Mouse (Mus musculus): ENCODE measurements at regions not wholly inside any gene's neighbourhood (a gene's known extent, or its start where the extent isn't known, plus 50 kb on each side); places are given as distances from the start of the nearest gene placed in this dataset.

DNA sequence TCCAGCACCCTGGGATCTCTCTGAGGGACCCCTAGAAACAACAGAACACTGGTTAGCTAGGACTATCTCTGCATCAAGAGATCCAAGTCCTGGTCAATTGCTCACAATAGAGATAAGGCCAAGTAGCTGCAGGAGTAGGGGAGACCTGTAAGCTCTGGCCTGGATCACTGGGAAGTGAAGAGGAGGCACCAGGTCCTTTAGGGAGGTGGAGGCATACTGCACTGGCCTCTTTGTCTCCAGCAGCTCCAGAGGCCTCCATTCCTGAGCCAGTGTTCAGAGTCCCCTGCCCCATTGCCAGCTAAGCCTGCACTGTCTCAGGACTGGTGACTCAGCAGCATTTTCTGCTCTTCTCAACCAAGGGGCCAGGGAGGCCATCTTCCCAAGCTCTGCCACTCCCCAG is 262.3 kb upstream of the Gm4791 start:
- H3K9me3 ChIP-seq (ENCODE audit: control insufficient read depth, low read length), result no peaks in the 10 kb centered on the region
- no peaks in the 10 kb centered on the region; the same call in 1 of the 2 replicates for H3K27me3 ChIP-seq (replicated peaks; ENCODE audit: control insufficient read depth, insufficient read depth, low read length)
- H3K36me3 ChIP-seq (ENCODE audit: control insufficient read depth, insufficient read depth), result no peaks in the 10 kb centered on the region
- no peak overlapping the region for H3K9ac ChIP-seq (replicated peaks; ENCODE audit: low read depth, low read length)
- H3K4me3 ChIP-seq (replicated peaks; ENCODE audit: low read length), result no peak overlapping the region
- no peak for ATAC-seq
- H3K4me1 ChIP-seq (replicated peaks; ENCODE audit: control insufficient read depth, insufficient read depth, low read length), result peaks cover 19% of the 10 kb centered on the region
- H3K27ac ChIP-seq (ENCODE audit: low read length), result no peak overlapping the region
- no peak overlapping the region for H3K4me2 ChIP-seq (ENCODE audit: low read length)

DNA sequence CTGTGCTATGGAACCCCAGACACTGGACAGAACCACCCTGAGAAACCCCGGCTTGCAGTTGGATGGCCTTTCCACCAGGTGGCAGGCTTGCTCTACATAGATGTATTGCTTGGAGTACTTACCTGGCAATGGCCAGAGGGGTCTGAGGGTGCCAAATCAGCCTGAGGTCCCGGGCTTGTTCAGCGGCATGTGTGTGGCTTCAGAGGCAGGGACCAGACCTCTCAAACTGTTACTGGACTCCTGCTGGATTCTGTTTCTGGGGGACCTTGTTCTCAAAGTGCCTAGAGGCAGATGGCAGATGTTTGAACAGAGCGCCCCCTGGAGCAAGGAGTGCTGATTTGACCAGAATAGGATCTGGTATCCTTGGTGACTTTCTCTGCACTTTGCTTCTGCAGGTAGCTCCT is 262.9 kb upstream of the Gm4791 start:
- 7% methylated on average over 4 of the region's 4 CpGs for WGBS
- H3K27ac ChIP-seq (ENCODE audit: low read length), result no peak overlapping the region
- peaks cover 19% of the 10 kb centered on the region for H3K4me1 ChIP-seq (replicated peaks; ENCODE audit: control insufficient read depth, insufficient read depth, low read length)
- H3K4me2 ChIP-seq (ENCODE audit: low read length), result no peak overlapping the region
- H3K27me3 ChIP-seq (replicated peaks; ENCODE audit: control insufficient read depth, insufficient read depth, low read length), result no peaks in the 10 kb centered on the region; the same call in 1 of the 2 replicates
- H3K9ac ChIP-seq (replicated peaks; ENCODE audit: low read depth, low read length), result no peak overlapping the region
- no peaks in the 10 kb centered on the region for H3K9me3 ChIP-seq (ENCODE audit: control insufficient read depth, low read length)
- no peak overlapping the region for H3K4me3 ChIP-seq (replicated peaks; ENCODE audit: low read length)
- H3K36me3 ChIP-seq (ENCODE audit: control insufficient read depth, insufficient read depth), result no peaks in the 10 kb centered on the region
- ATAC-seq, result peak; percentile 49

DNA sequence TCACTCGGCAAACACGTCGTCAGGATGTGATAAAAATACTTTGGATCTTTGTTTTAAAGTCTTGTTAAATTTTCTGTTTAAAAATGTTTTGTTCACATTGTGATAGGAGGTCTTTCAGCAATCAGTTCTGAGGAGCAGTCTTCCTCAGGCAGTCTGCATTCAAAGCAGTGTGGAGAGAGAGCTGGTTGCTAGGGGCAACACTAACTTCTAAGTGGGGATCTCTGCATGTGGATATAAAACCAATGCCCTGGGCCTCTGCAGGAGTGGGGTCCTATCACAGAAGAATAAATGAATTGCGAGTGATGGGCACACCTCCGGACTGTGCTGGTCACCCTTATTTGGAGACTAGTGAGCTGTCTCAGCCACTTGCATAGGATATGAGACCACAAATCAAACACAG is 270.1 kb upstream of the Gm4791 start:
- WGBS, result 24% methylated on average over 5 of the region's 5 CpGs
- H3K27me3 ChIP-seq (replicated peaks; ENCODE audit: control insufficient read depth, insufficient read depth, low read length), result no peaks in the 10 kb centered on the region
- peak; percentile 54; the same call in 1 of the 2 replicates for ATAC-seq
- no peaks in the 10 kb centered on the region for H3K9me3 ChIP-seq (ENCODE audit: control insufficient read depth, low read length)
- no peaks in the 10 kb centered on the region for H3K36me3 ChIP-seq (ENCODE audit: control insufficient read depth, insufficient read depth)
- H3K9ac ChIP-seq (replicated peaks; ENCODE audit: low read depth, low read length), result no peak overlapping the region
- peaks cover 3% of the 10 kb centered on the region for H3K4me1 ChIP-seq (replicated peaks; ENCODE audit: control insufficient read depth, insufficient read depth, low read length)
- H3K4me2 ChIP-seq (ENCODE audit: low read length), result no peak overlapping the region
- no peak overlapping the region for H3K27ac ChIP-seq (ENCODE audit: low read length)
- no peak overlapping the region for H3K4me3 ChIP-seq (replicated peaks; ENCODE audit: low read length)

DNA sequence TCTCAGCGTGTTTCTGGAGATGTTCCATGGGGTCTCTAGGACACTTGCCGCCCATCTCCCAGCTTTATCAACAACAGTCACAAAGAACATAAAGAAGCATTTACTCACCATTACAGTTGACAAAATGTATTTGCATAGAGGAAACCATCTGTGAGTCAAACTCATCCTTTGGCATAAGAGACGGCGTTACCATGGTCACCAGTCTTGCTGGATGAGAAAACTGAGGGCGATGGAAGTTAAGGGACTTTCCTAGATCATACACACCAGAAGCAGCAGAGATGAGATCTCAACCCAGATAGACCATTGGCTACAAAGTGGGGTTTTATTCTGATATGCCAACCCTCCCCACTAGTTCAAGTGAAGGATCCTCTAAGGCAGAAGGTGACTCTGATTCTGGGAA is 274.3 kb upstream of the Gm4791 start:
- Histone ChIP-seq H3K36me3 (ENCODE audit: control insufficient read depth, insufficient read depth) (no peaks in the 10 kb centered on the region), H3K4me1 (replicated peaks; ENCODE audit: control insufficient read depth, insufficient read depth, low read length) (peaks cover 3% of the 10 kb centered on the region), H3K27ac (ENCODE audit: low read length) (no peak overlapping the region), H3K4me3 (replicated peaks; ENCODE audit: low read length) (no peak overlapping the region), H3K9me3 (ENCODE audit: control insufficient read depth, low read length) (no peaks in the 10 kb centered on the region), H3K9ac (replicated peaks; ENCODE audit: low read depth, low read length) (no peak overlapping the region), H3K27me3 (replicated peaks; ENCODE audit: control insufficient read depth, insufficient read depth, low read length) (no peaks in the 10 kb centered on the region), H3K4me2 (ENCODE audit: low read length) (no peak overlapping the region)
- ATAC-seq, result no peak
- 74% methylated on average over 5 of the region's 5 CpGs for WGBS

DNA sequence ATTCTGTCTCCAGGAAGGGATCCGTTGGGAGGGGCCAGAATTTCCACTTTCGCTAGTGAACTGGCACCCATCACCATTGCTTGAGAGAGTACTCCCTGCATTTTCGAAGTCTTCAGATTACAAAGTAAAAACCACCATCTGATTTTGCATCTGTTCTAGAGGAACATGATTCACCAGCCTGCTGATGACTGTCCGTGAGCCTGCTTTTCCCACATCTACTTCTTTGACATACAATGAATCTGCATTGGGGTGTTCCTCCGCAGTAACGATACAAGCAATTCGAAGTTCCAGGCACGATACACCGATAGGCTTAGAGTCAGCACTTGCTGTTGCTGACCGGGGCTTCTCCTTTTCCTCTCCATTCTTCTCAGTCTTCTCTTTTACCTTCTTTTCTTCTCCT is 285.1 kb upstream of the Gm4791 start:
- Histone ChIP-seq H3K9me3 (ENCODE audit: control insufficient read depth, low read length) (no peaks in the 10 kb centered on the region), H3K4me2 (ENCODE audit: low read length) (no peak overlapping the region), H3K27ac (ENCODE audit: low read length) (no peak overlapping the region), H3K9ac (replicated peaks; ENCODE audit: low read depth, low read length) (no peak overlapping the region), H3K4me3 (replicated peaks; ENCODE audit: low read length) (no peak overlapping the region), H3K4me1 (replicated peaks; ENCODE audit: control insufficient read depth, insufficient read depth, low read length) (no peaks in the 10 kb centered on the region), H3K27me3 (replicated peaks; ENCODE audit: control insufficient read depth, insufficient read depth, low read length) (no peaks in the 10 kb centered on the region), H3K36me3 (ENCODE audit: control insufficient read depth, insufficient read depth) (no peaks in the 10 kb centered on the region)
- 89% methylated on average over 10 of the region's 10 CpGs for WGBS
- no peak for ATAC-seq

DNA sequence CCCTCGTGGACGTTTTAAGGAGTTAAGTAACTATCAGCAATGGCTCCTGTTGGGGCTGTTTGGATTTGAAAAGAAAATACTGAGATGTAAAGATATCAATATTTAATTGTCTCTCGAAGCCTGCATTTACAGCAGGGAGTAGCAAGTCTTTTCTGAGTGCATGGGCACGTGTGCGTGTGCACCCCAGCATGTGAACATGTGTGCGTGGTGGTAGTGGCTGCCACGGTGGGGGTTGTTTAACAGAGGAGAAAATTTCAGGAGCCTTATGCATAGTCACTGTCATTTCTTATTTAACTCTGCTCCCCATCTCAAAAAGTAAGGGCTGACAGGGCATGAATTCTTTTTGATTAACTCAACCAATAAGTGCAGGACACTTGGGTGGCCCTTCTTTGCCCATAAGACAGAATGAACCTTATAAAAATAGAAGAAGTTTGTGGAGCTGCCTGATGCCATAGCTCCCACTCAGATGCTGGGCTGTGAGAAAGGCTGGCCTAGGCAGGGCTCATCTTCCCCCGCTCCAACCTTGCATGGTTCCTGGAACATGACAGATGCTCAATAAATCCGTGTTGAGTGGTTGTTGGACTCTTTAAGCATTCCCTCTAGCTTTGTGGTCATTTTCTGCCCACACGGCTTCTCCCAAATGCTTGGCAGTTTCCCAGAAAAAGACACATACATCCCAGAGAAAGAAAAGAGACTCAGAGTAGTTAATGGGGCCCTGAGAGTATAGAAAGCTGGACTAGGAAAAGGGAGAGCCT is 294.2 kb upstream of the Gm4791 start:
- Histone ChIP-seq H3K4me2 (ENCODE audit: low read length) (no peak overlapping the region), H3K36me3 (ENCODE audit: control insufficient read depth, insufficient read depth) (no peaks in the 10 kb centered on the region), H3K4me1 (replicated peaks; ENCODE audit: control insufficient read depth, insufficient read depth, low read length) (peaks cover 15% of the 10 kb centered on the region), H3K9ac (replicated peaks; ENCODE audit: low read depth, low read length) (no peak overlapping the region), H3K27ac (ENCODE audit: low read length) (no peak overlapping the region), H3K27me3 (replicated peaks; ENCODE audit: control insufficient read depth, insufficient read depth, low read length) (no peaks in the 10 kb centered on the region), H3K9me3 (ENCODE audit: control insufficient read depth, low read length) (no peaks in the 10 kb centered on the region), H3K4me3 (replicated peaks; ENCODE audit: low read length) (no peak overlapping the region)
- 45% methylated on average over 10 of the region's 10 CpGs for WGBS
- ATAC-seq, result no peak

DNA sequence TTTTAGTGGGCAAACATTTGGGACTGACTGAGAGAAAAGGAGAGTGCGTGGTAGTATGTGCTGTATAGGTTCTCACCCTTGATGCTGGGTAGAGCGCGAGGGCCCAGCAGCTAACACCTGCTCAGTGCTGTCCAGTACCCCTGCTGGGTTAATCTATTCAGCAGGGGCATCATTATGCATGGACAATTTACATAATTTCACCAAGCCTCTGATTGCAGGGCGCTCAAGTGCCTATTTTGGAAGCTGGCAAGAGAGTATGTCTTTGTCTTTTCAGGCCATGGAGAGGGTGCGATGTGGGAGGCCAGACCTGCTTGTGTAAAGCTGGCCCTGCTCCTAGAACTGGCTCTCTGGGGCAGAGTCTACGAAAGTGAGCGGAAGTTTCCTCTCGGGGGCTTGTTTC is 294.9 kb upstream of the Gm4791 start:
- H3K9me3 ChIP-seq (ENCODE audit: control insufficient read depth, low read length), result no peaks in the 10 kb centered on the region

DNA sequence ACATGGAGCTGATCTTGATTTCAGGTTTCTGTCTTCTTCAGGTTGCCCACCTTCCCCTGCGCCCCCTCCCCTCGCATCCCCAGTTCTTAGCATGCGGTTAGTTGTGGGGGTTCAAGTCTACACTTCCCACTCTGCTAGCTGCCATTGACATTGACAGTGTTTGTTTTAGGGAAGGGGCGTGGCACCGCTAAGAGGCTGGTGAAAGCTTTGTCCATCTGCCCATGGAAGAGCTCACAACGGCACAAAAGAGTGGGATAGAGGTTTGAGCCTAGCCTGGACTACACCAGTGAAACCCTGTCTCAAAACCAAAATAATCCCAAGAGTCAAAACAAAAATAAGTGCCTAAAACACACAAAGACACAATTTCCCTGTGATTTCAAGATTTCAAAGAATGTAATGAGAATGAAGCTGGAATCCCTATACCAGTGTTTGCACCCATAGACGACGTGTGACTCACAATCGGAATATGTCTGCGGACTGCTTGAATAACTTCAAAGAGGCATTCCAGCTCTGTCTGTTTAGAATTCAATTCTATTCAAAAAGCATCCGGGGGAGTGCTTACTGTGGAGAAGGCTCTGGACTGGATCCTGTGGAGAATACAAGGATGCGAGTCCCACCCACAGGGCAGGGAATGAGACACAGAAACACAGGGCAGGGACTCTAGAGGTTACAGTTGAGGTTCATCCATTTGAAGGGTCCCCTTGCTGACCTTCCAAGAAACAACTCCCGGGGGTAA is 295.5 kb upstream of the Gm4791 start:
- H3K4me1 ChIP-seq (replicated peaks; ENCODE audit: control insufficient read depth, insufficient read depth, low read length), result peaks cover 15% of the 10 kb centered on the region
- ATAC-seq, result peak; percentile 58
- no peak overlapping the region for H3K4me2 ChIP-seq (ENCODE audit: low read length)
- no peaks in the 10 kb centered on the region for H3K36me3 ChIP-seq (ENCODE audit: control insufficient read depth, insufficient read depth)
- no peaks in the 10 kb centered on the region for H3K27me3 ChIP-seq (replicated peaks; ENCODE audit: control insufficient read depth, insufficient read depth, low read length)
- H3K9me3 ChIP-seq (ENCODE audit: control insufficient read depth, low read length), result no peaks in the 10 kb centered on the region
- WGBS, result 32% methylated on average over 13 of the region's 13 CpGs
- H3K4me3 ChIP-seq (replicated peaks; ENCODE audit: low read length), result no peak overlapping the region
- peak overlapping the region; percentile 12; the same call in 1 of the 2 replicates for H3K27ac ChIP-seq (ENCODE audit: low read length)
- H3K9ac ChIP-seq (replicated peaks; ENCODE audit: low read depth, low read length), result no peak overlapping the region

More for the DNA sequence above, 294.9 kb upstream of the Gm4791 start:
- Histone ChIP-seq H3K4me1 (replicated peaks; ENCODE audit: control insufficient read depth, insufficient read depth, low read length) (peaks cover 15% of the 10 kb centered on the region), H3K27me3 (replicated peaks; ENCODE audit: control insufficient read depth, insufficient read depth, low read length) (no peaks in the 10 kb centered on the region), H3K9ac (replicated peaks; ENCODE audit: low read depth, low read length) (no peak overlapping the region), H3K4me3 (replicated peaks; ENCODE audit: low read length) (no peak overlapping the region), H3K36me3 (ENCODE audit: control insufficient read depth, insufficient read depth) (no peaks in the 10 kb centered on the region), H3K4me2 (ENCODE audit: low read length) (no peak overlapping the region), H3K27ac (ENCODE audit: low read length) (no peak overlapping the region)
- peak; percentile 79 for ATAC-seq
- WGBS, result 7% methylated on average over 8 of the region's 8 CpGs

DNA sequence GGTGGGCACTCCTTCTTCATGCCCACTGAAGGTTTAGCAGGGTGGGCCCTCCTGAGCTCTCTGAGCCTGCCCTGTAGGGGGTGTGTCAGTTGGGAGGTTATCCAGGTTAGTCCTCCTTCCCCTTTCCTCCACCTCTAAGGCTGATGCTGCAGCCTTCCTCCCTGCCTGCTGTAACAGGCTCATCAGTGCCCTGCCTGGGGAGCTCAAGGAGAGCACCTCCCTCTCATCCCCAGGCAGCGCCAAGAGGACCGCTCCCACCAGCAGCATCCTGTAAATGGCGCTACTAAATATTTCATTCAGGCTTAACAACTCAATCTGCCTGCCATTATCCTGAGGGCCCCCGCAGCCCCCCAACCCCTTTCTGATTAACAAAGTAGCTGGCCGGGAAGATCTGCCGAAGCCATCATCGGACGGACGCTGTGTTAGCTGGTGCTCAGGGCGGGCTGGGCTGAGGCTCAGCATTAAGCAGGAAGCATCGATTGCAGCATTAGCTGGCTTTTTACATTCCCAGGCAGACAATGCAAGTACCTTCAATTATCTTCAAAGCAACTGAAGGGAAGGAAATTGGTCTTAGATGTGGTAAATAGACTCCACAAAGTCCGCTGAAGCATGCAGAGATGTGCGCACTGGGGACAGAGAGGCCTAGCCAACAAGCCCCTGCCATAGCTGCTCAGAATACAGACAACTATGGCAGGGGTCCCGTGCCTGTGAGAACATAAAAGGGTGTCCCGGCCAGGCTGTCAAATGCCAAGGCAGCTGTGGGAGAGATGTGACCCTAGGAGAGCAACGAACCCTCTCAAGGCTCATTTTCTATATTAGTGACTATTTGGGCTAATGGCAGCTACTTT is 296.3 kb upstream of the Gm4791 start:
- no peaks in the 10 kb centered on the region for H3K9me3 ChIP-seq (ENCODE audit: control insufficient read depth, low read length)
- H3K27ac ChIP-seq (ENCODE audit: low read length), result peak overlapping the region; percentile 12; the same call in 1 of the 2 replicates
- H3K36me3 ChIP-seq (ENCODE audit: control insufficient read depth, insufficient read depth), result no peaks in the 10 kb centered on the region
- peak; percentile 53; the same call in 1 of the 2 replicates for ATAC-seq
- 9% methylated on average over 16 of the region's 16 CpGs for WGBS
- H3K27me3 ChIP-seq (replicated peaks; ENCODE audit: control insufficient read depth, insufficient read depth, low read length), result no peaks in the 10 kb centered on the region
- no peak overlapping the region for H3K4me3 ChIP-seq (replicated peaks; ENCODE audit: low read length)
- peak overlapping the region; percentile 20 for H3K9ac ChIP-seq (replicated peaks; ENCODE audit: low read depth, low read length)
- H3K4me1 ChIP-seq (replicated peaks; ENCODE audit: control insufficient read depth, insufficient read depth, low read length), result peaks cover 15% of the 10 kb centered on the region
- peak overlapping the region; percentile 26; the same call in 1 of the 2 replicates for H3K4me2 ChIP-seq (ENCODE audit: low read length)
